Mouse (Mus musculus): Measurements from ENCODE around the gene Snta1. TPM values are rescaled to one million over a fixed set of nuclear protein-coding genes. Genes with fewer than 3 reads are reported as not detected.

The Snta1 gene
- 10 to 100 TPM; 43.6 to 47.1 TPM for total RNA-seq (2021)
- long read RNA-seq, experiment 1, transcript Snta1-202 (8 exons, 2,131 nt): major isoform, 26 of 33 reads
- long read RNA-seq, experiment 1, partial matches to known transcripts: 5 of 33 reads
- long read RNA-seq, experiment 1, other reads (novel, unspliced or antisense): 2 of 33 reads
- long read RNA-seq, experiment 2, transcript Snta1-202 (8 exons, 2,131 nt): major isoform, 38 of 45 reads
- long read RNA-seq, experiment 2, partial matches to known transcripts: 4 of 45 reads
- long read RNA-seq, experiment 2, other reads (novel, unspliced or antisense): 3 of 45 reads

DNA sequence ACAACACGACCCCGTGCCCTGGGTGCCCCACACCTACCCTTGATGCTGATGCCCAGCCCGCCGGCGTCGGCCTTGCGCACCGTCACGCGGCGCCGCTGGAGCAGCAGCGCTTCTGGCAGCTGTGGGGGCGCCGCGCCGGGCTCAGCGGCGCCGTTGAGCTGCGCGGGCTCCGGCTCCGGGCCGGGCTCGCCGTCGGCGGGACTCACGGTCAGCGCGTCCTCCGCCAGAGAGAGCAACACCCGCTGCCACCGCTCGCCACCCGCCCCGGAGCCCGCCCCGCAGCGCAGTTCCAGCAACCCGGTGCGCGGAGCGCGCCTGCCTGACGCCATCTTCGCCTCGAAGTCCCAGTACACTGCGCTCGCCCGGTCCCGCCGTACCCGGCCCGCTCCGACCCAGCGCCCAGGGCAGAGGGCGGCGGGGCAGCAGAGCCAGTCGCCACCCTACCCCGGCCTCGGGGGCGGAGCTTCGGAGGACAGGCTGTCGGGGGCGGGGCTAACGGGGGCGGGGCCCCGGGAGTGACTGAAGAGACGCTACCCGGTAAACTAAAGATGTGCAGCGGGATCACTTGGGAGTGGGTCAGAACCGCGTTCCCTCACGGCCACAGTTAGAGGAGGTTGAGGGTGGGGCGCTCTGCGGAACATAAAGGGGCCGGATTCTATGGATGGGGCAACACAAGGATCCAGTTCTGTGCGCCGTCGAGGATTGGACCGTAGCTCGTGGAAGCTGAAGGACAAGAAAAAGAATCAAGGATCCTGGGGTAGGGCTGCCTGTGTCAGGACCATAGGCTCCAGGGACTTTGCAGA lies at the start of gene Snta1:
TSS of gene Snta1 (minus strand) at position 457 of the 803 bp plus-strand sequence.
- peak; percentile 77 to 79 for DNase-seq (ENCODE audit: low spot score in 2 of 2)

DNA sequence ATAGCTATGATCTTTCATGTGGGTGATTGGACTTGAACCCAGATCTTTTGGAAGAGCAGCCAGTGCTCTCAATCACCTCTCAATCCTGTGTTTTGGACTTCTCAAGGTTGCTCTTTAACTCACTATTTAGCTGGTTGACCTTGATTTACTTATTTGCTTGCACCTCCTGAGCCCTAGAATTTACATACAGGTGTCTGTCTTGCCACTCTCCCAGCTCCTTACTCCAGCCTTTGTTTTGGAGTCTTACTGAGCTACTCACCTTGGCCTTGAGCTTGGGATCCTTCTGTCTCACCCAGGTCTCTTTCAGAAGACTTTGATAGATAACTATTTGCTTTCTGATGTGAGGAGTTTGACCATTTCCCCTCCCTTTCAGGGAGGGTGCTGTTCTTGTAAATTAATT lies 48.7 kb upstream of the Snta1 start:
- no peak for DNase-seq (ENCODE audit: low spot score in 2 of 2)

DNA sequence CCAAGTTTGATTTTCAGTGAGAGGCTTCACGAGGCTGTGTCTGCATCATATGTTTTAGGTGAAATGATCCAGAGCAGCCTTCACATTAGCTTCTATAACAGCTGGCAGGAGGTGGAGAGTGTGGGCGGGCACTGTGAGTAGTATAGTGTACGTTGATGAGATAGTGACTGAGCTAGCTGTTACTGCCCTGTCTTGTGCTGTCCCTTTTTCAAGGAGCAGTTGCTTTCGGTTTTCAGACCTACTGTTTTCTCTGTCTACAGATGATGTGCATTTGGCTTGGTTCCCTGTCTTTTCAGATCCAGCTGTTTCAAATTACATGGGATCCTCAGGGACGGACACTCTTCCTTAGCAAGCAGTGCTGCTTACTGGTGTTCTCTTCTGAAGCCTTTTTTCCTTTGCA lies 47.9 kb upstream of the Snta1 start:
- no peak for DNase-seq (ENCODE audit: low spot score in 2 of 2)

DNA sequence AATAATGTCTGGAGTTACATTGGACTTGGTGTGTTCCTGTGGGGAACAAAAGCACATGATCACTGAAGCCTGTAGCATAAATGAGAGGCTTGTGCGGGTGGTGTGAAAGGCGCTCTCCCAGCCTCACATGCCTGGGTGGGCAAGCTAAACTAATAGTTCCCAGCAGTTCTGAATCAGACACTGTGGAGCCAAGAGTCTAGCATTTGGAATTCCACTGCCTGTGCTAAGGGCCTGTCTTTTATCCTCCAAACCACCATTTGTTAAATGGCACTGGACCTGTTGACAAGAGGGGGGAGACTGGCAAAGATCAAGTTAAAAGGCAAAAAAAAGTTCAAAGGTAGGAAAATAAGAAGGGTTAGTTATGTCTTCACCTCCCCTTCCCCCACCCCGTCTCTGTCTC lies 46.7 kb upstream of the Snta1 start:
- no peak for DNase-seq (ENCODE audit: low spot score in 2 of 2)

DNA sequence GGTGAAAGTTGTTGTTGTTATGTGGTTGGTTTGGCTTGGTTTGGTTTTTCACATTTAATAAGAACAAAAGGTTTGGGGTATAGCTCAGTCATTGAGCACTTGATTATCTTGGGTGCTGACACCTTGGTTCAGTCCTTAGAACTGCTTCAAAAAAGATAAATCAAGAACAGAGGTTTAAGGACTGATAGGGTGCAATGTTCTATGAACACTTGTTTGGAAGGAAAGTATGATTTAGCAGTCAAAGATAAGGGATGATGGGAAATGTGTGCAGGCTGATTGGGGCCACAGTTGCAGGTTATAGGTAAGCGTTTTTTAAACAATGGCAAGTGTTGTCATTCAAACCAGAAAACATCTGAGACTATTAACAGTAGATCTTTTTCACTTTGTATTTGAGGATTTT lies 46.2 kb upstream of the Snta1 start:
- DNase-seq (ENCODE audit: low spot score in 2 of 2): no peak

DNA sequence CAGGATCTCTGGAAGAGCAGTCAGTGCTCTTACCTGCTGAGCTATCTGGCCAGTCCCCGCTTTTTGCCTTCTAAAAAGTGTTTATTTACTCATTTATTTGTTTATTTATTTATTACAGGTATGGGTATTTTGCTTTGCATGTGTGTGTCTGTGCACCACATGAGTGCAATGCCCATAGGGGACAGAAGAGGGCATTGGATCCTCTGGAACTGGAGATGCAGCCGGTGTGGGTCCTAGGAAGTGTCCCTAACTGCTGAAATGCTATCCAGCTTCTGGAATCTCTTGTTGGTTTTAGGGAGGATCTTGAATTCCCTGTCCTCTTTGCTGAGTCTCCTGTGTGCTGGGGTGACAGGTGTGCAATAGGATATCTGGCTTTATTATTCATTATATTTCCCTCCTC lies 45.1 kb upstream of the Snta1 start:
- no peak for DNase-seq (ENCODE audit: low spot score in 2 of 2)

DNA sequence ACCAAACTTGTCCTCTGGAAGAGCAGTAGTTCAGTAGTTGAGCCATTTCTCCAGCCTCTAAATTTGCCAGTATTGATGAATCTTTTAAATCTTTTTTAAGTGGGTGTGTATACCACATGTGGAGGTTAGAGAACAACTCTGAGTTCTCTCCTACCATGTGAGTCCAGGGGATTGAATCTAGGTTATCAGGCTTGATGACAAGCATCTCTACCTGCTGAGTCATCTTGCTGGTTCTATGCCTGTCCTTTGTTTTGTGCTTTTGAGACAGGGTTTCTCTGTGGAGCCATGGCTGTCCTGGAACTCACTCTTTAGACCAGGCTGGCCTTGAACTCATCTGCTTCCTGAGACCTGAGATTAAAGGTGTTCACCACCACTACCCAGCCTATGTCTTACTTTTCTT lies 40.7 kb upstream of the Snta1 start:
- DNase-seq (ENCODE audit: low spot score in 2 of 2): no peak

DNA sequence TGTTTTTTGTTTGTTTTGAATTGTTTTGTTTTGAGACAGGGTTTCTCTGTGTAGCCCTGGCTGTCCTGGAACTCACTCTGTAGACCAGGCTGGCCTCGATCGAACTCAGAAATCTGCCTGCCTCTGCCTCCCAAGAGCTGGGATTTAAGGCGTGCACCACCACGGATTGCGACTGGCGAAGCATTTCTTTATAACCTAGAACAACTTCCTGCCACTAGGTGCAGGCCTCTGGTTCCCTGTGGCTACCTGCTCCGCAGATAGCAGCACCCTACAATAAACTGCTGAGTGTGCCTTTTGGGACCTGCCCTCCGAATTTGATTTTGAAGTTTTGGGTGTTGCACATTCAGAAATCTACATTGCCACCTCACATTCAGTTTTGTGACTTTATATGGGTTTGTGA lies 39.9 kb upstream of the Snta1 start:
- no peak for DNase-seq (ENCODE audit: low spot score in 2 of 2)

DNA sequence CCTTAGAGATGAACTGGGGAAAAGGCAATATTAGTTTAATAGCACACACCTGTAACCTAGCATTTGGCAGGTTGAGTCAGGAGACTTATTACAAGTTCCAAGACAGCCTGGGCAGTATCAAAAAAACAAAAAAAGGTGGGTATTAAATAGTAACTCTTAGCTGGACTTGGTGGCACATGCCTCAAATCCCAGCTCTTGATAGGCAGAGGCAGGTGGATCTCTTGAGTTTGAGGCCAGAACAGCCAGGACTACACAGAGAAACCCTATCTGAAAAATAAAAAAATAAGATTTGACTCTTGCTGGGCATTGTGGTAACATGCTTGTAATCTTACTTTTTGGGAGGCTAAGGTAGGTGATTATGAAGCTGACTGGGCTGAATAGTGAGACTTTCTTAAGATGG lies 32.6 kb upstream of the Snta1 start:
- no peak for DNase-seq (ENCODE audit: low spot score in 2 of 2)

DNA sequence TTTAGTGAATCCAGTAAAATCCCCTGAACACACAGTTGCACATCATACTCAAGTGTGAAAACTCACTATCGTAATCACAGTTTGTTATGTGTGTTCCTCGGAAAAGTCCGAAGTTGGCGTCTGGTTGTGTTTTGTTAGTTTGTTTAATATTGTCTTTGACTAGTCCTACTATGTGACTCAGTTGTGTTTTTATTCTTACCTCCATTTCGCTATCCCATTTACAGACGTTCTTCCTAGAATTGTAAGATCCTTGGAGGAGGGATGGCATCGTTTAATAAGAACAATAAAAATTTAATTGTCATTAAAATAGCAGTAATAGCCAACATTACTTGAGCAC lies 29.3 kb upstream of the Snta1 start:
- DNase-seq (ENCODE audit: low spot score in 2 of 2): no peak

DNA sequence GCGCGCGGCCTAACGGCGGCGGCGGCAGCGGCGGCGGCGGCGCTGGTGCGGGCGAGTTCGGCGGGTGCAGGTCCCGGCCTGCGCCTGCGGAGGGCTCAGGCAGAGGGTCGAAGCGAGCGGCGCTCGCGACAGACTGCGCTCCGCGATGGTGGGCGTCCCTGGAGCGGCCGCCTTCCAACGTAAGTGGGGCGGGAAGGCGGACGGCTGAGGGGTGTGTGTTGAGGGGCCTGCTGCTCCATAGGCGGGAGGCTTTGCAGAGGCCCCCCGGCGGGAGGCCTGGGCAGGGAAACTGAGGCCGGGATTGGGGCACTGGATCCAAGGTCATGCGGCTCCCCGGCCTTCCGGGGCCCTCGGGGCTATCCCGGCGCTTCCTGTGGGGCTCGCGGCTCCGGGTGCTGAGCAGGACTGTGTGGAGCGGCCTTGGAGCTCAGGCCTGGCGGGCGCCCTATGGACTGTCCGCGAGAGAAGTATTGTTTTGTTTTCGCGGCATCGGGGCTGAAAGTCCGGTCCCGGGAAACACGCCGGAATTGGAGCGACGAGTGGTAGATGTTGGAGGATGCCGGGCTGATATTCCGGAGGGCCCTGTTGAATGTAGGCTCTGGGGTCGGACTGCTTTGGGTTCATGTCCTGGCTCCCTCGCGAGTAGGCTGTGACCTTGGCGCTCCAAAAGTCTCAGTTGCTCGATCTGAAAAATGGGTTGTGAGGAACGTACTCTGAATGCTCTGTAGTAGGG lies 28.7 kb upstream of the Snta1 start, which contains the start of gene Cbfa2t2:
TSS of gene Cbfa2t2 (plus strand) at position 24 of the 733 bp plus-strand sequence.
- no peak for DNase-seq (ENCODE audit: low spot score in 2 of 2)

DNA sequence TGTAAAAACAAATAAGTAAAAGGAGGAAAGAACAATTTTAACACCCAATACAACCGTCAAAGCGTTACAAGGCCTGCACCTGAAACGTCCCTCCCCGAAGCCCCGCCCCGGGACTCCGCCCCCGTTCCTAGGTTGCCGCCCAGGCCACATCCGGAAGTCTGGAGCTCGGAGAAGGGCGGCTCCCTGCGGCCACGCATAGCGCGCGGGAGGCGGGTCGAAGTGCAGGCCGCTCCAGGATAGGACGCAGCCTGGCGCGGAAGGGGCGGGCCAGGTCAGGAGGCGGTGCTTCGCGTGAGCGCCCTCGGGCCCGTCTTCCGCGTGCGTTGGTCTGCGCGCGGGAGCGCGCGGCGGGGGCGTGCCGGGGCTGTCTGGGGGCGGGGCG lies 28.2 kb upstream of the Snta1 start:
- peak; percentile 95 to 98 for DNase-seq (ENCODE audit: low spot score in 2 of 2)

DNA sequence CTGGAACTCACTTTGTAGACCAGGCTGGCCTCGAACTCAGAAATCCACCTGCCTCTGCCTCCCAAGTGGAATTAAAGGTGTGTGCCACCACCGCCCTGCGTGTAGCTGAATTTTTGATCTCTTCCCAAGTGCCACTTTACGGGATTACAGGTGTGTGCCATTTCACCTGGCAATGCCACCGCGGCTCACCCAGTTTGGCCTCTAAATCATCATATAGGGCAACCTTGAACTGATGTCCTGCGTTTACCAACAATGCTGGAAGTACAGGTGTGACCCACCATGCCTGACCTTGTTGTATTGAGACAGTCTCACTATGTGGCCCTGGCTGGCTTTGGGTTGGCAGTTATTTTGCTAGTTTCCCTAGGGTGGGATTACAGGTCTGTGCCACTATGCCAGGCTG lies 26.8 kb upstream of the Snta1 start:
- DNase-seq (ENCODE audit: low spot score in 2 of 2): no peak

DNA sequence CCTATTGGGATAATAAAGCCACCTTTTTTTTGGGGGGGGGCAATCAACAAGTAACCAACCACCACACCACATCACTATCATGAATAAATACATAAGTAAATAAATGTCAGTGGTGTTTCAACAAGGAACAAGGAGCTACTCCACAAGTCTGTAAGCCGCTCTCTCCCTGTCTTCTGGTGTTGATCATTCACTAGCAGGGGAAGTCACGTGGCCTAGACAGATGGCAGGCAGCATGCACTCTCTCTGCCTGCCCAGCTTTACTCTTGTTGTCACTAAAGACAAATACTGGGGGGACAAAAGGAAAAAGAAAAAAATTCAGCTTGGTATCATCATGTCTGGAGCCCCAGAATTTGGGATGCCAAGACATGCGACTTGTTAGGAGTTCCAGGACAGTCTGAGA lies 25.5 kb upstream of the Snta1 start:
- DNase-seq (ENCODE audit: low spot score in 2 of 2): peak in 1 of 2 experiments; percentile 66

DNA sequence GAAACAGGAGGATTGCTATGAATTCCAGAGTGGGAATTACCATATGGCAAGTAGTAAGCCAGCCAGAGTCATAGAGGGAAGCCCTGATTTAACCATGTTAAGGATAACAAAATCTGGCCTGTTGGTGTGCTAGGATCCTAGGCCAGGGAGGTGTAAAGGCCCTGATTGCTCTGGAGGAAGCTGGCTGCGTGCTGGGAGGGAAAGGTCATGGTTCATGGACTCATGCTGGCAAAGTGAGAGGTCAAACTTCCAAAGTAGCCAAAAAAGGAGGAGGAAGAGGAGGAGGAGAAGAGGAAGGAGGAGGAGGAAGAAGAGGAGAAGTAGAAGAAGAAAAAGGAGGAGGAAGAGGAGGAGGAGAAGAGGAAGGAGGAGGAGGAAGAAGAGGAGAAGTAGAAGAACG lies 24.8 kb upstream of the Snta1 start:
- no peak for DNase-seq (ENCODE audit: low spot score in 2 of 2)

DNA sequence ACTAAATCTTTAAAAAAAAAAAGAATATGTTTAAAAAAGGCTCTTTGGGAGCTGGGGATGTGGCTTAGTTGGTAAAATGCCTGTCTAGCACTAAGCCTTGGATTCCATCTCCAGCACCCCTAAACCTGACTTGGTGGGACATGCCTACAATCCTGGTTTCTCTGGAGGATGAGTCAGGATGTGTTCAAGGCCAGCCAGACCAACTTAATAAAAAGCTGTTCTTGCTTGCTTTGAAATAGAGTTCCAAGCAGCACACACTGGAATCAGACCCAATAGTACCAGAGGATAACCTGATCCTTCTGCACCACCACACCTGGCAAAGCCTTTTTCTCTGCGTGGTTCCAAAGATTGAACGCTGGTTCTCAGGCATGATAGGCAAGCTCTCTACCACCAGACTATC lies 22.7 kb upstream of the Snta1 start:
- DNase-seq (ENCODE audit: low spot score in 2 of 2): no peak

DNA sequence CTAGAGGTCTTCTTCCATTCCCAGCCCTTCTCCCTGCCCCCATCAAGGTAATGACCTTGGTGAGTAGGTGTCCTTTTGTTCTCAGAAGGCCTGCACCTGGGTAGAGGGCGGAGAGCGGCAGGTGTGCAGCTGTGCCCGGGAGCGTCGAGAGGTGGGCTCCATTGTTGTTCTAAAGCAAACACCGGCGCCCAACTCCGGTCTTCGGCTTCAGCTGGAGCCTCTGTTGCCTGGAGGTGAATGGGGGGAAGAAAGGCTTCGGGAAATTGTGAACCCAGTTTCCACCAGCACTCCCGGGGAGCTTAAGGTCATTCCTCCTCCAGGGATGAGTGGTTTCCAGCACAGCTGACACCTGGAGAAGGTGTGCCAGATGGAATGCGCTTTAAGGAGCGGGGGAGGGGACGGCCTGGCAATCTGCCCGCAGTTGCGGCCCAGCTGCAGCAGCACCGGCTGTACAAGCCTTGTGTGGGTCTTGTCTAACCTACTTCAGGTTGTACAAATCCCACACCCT lies 20.0 kb upstream of the Snta1 start:
- no peak for DNase-seq (ENCODE audit: low spot score in 2 of 2)

DNA sequence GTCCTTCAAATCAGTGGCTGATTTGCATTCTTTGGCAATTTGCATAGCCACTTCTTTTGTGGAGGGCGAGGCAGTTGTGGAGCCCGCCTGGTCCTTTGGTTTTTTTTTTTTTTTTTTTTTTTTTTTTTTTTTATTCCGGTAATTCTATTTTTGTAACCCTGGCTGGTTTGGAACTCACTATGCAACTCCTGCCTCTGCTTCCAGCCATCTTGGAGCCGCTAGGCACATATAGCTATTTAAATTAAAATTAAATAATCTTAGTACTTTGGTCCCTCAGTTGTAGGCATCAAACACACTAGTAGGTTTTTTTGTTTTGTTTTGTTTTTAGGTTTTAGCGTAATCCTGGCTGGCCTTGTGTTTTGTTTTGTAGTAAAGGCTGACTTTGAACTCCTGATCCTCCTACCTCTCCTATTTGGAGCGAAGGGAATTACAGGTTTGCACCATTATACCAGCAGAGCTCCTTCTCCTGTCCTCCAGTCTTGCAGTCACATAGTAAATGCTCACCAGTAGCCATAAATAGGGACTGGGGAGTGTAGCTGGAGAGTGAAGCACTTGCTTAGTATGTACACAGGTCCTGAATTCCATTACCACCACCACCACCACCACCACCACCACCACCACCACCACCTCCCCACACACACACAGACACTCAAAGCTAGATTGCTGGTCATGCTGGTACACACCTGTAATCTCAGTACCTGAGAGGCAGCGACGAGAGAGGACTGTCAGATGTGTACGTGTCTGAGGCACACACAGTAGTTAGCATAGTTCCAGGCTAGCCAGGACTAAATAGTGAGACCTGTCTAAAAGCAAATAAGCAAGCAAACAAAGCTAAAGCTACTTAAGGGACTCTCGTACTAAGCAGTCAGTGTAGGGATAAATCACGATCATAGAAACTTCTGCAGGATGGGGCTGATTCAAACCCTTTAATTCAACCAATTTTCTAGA lies 19.3 kb upstream of the Snta1 start:
- DNase-seq (ENCODE audit: low spot score in 2 of 2): no peak

DNA sequence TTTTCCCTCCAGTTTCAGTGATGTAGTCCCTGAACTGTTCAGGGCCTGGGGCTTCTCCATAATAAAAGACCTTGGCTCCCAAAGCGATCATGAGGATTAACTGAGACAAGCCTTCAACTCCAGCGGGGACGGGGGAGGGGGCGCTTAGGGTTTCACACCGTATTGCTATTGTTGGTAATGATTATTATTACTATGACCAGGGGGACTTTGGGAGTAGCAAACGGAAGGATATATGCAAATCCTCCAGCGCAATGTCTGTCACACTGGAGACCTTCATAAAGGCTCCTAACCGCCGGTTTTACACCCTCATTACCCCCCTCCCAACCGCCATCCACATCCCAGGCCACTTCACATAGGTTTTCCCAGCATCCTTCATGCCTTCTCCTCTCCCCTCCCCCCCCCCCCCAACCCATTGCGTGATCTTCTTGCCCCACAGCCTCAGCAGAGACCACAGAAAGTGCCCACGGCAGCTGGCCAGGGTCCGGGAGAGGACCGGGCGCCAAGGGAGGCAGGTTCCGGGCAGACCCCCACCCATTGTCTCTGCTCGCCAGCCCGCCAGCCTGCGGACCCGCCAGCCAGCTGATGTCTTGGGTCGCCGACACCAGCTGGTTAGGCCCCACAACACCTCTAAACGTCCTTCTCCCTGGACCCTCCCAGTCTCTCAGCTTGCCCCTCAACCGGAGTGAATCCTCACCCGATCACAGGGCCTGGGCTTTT lies 18.4 kb upstream of the Snta1 start:
- DNase-seq (ENCODE audit: low spot score in 2 of 2): no peak

DNA sequence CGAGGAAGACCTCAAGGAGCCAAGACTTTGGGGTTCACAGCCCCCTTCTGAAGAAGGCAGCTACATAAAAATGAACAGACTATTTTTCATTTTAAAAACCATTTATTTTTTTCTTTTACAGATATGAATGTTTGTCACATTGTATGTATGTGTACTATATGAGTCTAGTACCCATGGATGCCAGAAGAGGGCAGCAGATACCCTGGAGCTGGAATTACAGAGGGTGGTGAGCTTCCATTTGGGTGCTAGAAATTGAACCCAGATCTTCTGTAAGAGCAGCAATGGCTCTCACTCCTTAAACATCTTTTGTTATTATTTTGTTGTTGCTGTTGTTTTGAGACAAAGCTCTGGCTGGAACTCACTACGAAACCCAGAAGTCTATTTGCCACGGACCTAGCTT lies 17.6 kb upstream of the Snta1 start:
- no peak for DNase-seq (ENCODE audit: low spot score in 2 of 2)
